Mouse (Mus musculus) C2C12 (cell line): ENCODE data around the gene Irgc1. TPM values are rescaled to one million over a fixed set of nuclear protein-coding genes. Genes with fewer than 3 reads are reported as not detected.

Source experiments
- H3K27me3 ChIP-seq: one replicate; pipeline ENCODE4 v1.6.1; 2011; ENCODE audit not compliant: control insufficient read depth, insufficient read depth, insufficient read length
- H3K36me3 ChIP-seq: one replicate; pipeline ENCODE4 v1.6.1; 2011; ENCODE audit not compliant: control insufficient read depth, insufficient read depth
- H3K4me3 ChIP-seq: one replicate; pipeline ENCODE4 v1.5.1; 2011; ENCODE audit warnings: mild to moderate bottlenecking, control low read depth; ENCODE audit not compliant: poor library complexity, insufficient read depth, severe bottlenecking
- H3K79me2 ChIP-seq: one replicate; pipeline ENCODE4 v1.6.1; 2011; ENCODE audit not compliant: control insufficient read depth, insufficient read depth
- H3K79me3 ChIP-seq: one replicate; pipeline ENCODE4 v1.6.1; 2011; ENCODE audit warnings: low read depth, control low read depth
- H3ac ChIP-seq: one replicate; pipeline ENCODE3; 2011; ENCODE audit warnings: low read depth; ENCODE audit not compliant: control insufficient read depth, insufficient read length
- CEBPB ChIP-seq: IDR thresholded peaks from one replicate; pipeline ENCODE4 v1.6.1; 2011; ENCODE audit warnings: low read depth, mild to moderate bottlenecking, control low read depth, moderate library complexity
- CTCF ChIP-seq: IDR thresholded peaks from one replicate; pipeline ENCODE4 v1.5.1; 2011; ENCODE audit not compliant: control insufficient read depth, insufficient read depth, insufficient read length
- FOSL1 ChIP-seq: IDR thresholded peaks from one replicate; pipeline ENCODE4 v1.8.0; 2011; ENCODE audit warnings: mild to moderate bottlenecking, low read length; ENCODE audit not compliant: poor library complexity, insufficient read depth, severe bottlenecking
- MAX ChIP-seq: IDR thresholded peaks from one replicate; pipeline ENCODE4 v1.6.1; 2011; ENCODE audit warnings: mild to moderate bottlenecking, control low read depth
- MYOD1 ChIP-seq: IDR thresholded peaks from one replicate; pipeline ENCODE4 v1.6.1; 2011; ENCODE audit warnings: low read depth; ENCODE audit not compliant: control insufficient read depth, insufficient read length
- MYOG ChIP-seq: IDR thresholded peaks from one replicate; pipeline ENCODE4 v1.6.1; 2011; ENCODE audit not compliant: control insufficient read depth, insufficient read length; ENCODE audit errors: extremely low read depth
- USF1 ChIP-seq: IDR thresholded peaks from one replicate; pipeline ENCODE4 v1.6.1; 2011; ENCODE audit warnings: low read depth, mild to moderate bottlenecking, control low read depth, moderate library complexity
- polyA plus RNA-seq: library from polyadenylated mRNA; unstranded; fragments of >200 nt; fragmentation: generic; extraction: Trizol; gene quantifications from one replicate; pipeline ENCODE4 v1.2.1, GENCODE M21; 2012; ENCODE audit warnings: missing spikeins

Irgc1 gene
- polyA plus RNA-seq, 1 experiment: 0.33 TPM

DNA sequence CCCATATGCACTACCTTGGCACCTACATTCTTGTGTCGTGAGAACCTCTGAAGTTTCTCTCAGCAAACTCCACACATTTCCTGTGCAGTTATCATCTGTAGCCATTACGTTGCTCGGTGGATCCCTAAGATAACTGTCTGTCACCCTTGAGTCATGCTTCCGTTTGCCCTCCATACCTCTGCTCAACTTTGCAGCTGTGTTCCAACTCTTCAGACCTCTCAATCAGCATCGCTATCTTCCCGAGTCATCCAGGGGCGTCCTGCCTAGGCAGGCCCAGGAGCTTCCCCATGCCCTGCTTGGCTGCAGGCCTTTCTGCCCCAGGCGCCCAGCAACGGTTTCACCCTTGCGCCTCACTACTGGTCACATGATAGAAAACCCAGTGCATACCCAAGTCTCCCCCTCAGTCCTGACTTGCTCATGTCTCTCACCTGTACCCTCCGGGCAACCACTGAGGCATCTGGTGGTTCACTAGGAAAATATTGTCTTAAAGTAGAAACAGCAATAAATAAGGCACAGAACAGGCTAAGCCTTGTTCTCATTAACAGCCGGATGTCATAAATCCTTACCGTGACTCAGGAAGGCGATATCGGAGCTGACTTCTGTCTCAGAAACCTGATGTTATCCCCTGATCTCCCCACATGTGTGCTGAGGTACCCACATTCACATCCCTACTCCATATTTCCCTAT is 57.5 kb downstream of the Irgc1 start:
- Histone ChIP-seq H3K79me2 (peaks cover 29% of the 10 kb centered on the region), H3ac (peak overlapping the region; percentile 36), H3K27me3 (no peaks in the 10 kb centered on the region), H3K4me3 (no peak overlapping the region), H3K79me3 (peaks cover 6% of the 10 kb centered on the region), H3K36me3 (no peaks in the 10 kb centered on the region)
- no peak for TF ChIP-seq MAX
- TF ChIP-seq USF1: peak; percentile 64
- peak; percentile 55 for TF ChIP-seq MYOD1

DNA sequence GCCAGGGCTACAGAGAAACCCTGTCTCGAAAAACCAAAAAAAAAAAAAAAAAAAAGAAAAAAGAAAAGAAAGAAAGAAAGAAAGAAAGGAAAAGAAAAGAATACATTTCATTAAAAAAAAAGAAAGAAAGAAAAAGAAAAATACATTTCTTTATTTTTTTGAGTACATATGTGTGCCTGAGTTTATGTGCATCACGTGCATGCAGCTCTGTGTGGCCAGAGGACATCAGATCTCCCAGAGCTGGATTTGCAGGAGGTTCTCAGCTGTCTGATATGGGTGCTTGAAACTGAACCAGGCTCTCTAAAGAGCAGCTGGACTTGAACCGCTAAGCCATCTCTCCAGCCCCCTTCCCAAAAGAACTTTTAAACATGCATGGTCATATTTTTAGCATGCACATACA is 58.0 kb downstream of the Irgc1 start:
- Histone ChIP-seq H3K79me3 (peaks cover 6% of the 10 kb centered on the region), H3K79me2 (peaks cover 27% of the 10 kb centered on the region), H3K36me3 (no peaks in the 10 kb centered on the region), H3ac (no peak overlapping the region), H3K27me3 (no peaks in the 10 kb centered on the region), H3K4me3 (no peak overlapping the region)
- TF ChIP-seq MAX (no peak), CEBPB (no peak), CTCF (no peak), MYOG (no peak), FOSL1 (no peak), MYOD1 (no peak), USF1 (no peak)

DNA sequence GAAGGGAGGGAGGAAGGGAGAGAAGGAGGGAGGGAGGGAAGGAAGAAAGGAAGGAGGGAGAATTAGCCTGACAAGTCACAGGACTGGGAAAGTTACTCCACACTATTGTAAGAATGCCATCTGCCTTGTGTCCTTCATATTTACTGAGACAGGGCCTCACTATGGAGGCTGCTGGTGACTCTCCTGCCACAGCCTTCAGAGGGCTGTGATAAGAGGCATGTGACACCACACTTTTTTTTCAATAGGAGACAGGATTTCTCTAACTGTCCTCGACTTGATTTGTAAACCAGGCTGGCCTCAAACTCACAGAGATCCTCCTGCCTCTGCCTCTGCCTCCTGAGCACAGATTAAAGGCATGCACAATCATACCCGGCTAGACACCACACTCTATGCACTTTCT is 60.4 kb downstream of the Irgc1 start:
- Histone ChIP-seq H3K79me2 (peaks cover 23% of the 10 kb centered on the region), H3K79me3 (peaks cover 6% of the 10 kb centered on the region), H3K27me3 (no peaks in the 10 kb centered on the region), H3ac (no peak overlapping the region), H3K4me3 (no peak overlapping the region), H3K36me3 (no peaks in the 10 kb centered on the region)
- no peak for TF ChIP-seq USF1
- TF ChIP-seq CEBPB: no peak
- no peak for TF ChIP-seq MYOD1
- TF ChIP-seq MYOG: no peak
- TF ChIP-seq FOSL1: no peak
- TF ChIP-seq MAX: no peak
- TF ChIP-seq CTCF: no peak

DNA sequence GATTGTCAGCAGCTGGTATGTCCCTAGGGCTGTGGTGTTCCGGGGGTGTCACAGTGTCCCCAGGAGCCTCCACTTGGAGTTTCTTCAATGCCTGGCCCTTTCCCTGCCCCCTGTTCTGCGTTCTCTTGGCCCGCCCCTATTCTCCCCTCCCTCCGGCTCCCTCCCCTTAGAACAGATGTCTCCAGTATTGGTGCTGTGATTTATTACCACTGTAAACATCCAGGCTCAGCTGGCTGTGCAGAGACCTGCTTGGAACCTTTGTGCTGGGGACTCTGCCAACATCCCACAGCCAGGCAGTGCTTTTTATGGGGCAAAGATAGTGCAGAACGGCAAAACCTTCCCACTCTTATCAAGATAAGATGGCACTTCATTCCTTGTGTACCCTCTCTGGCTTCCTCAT is 61.0 kb downstream of the Irgc1 start:
- peaks cover 2% of the 10 kb centered on the region for H3K36me3 ChIP-seq
- no peak for TF ChIP-seq CTCF
- TF ChIP-seq MYOG: no peak
- no peak for TF ChIP-seq CEBPB
- no peak for TF ChIP-seq MYOD1
- no peak for TF ChIP-seq USF1
- no peak for TF ChIP-seq FOSL1
- TF ChIP-seq MAX: no peak
- peaks cover 23% of the 10 kb centered on the region for H3K79me2 ChIP-seq
- H3K4me3 ChIP-seq: no peak overlapping the region
- no peaks in the 10 kb centered on the region for H3K27me3 ChIP-seq
- H3K79me3 ChIP-seq: peaks cover 6% of the 10 kb centered on the region
- H3ac ChIP-seq: no peak overlapping the region

DNA sequence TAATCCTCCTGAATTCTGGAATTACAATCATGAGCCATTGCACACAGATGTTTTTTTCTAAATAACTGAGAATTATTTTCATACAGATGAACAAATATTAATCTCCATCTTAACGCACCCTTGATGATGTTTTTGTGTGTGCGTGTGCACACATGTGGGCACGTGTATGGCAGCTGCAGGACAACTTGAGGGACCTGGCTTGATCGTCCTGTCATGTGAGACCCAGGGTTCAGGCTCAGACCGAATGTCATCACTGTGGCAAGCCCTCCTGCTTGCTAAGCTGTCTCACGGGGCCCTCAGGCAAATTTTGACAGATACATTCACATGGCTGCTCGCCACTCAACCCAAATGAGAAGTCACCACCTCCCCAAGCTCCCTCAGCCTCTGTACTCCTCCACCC is 61.6 kb downstream of the Irgc1 start:
- H3K79me3 ChIP-seq: peaks cover 6% of the 10 kb centered on the region
- H3ac ChIP-seq: peak overlapping the region; percentile 9
- H3K27me3 ChIP-seq: no peaks in the 10 kb centered on the region
- H3K36me3 ChIP-seq: peaks cover 8% of the 10 kb centered on the region
- TF ChIP-seq USF1 (no peak), CEBPB (no peak), MYOD1 (no peak), MAX (no peak), FOSL1 (no peak), MYOG (no peak), CTCF (no peak)
- no peak overlapping the region for H3K4me3 ChIP-seq
- H3K79me2 ChIP-seq: peaks cover 23% of the 10 kb centered on the region

DNA sequence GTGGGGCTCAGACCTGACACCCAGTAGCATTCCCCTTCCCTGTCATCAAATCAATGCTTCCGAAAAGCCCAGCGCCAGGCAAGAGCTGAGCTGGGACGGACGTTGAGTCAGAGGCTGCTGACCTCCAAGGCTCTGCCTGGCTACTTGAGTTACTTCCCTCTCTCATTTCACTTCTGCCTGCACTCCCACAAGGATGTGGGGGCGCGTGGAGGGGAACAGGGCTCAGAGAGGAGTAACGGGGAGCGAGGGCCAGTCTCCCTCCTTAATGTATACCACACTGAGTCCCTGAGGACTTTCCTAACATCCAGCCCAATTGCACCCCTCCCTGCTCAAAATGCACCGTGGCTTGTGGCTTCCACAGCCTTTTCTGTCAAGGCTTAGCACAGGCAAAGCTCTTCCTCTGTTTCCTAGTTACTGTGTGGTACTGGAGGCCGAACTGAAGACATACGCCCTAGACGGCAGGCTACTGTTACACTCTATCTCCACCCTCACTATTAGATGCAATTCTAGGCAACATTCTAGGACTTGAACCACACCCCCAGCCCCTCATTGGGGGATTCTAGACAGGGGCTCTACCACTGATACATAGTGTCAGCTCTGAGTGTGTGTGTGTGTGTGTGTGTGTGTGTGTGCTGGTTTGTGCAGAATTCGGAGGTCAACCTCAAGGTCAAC is 62.4 kb downstream of the Irgc1 start:
- H3K79me3 ChIP-seq: peaks cover 6% of the 10 kb centered on the region
- peaks cover 23% of the 10 kb centered on the region for H3K79me2 ChIP-seq
- peaks cover 15% of the 10 kb centered on the region for H3K36me3 ChIP-seq
- H3K4me3 ChIP-seq: no peak overlapping the region
- no peak overlapping the region for H3ac ChIP-seq
- no peaks in the 10 kb centered on the region for H3K27me3 ChIP-seq
- TF ChIP-seq MYOD1: no peak
- no peak for TF ChIP-seq MAX
- TF ChIP-seq FOSL1: no peak
- no peak for TF ChIP-seq MYOG
- TF ChIP-seq CEBPB: no peak
- TF ChIP-seq USF1: no peak
- TF ChIP-seq CTCF: no peak
